Mouse (Mus musculus) right cerebral cortex, postnatal 36 days (tissue): ENCODE data around the gene Col4a2.

Source experiments
- DNase-seq, 2 experiments: peaks; one replicate each; pipeline ENCODE4 v3.0.0; 2022; ENCODE audit warnings: low spot score in 2 of 2, mixed read lengths in 1 of 2

Gene Col4a2

GRCm38 (mm10) chr8:11414304-11414703 is 101.7 kb downstream of the Col4a2 start:
- peak; percentile 70 to 87 for DNase-seq

GRCm38 (mm10) chr8:11415089-11415488 is 102.5 kb downstream of the Col4a2 start:
- DNase-seq, result no peak

GRCm38 (mm10) chr8:11417762-11418161 is 105.2 kb downstream of the Col4a2 start:
- peak in 1 of 2 experiments; percentile 47 for DNase-seq

GRCm38 (mm10) chr8:11419232-11419631 is 106.6 kb downstream of the Col4a2 start:
- peak; percentile 77 to 78 for DNase-seq

GRCm38 (mm10) chr8:11419645-11420044 is 107.0 kb downstream of the Col4a2 start:
- no peak for DNase-seq

GRCm38 (mm10) chr8:11421105-11421504 is 108.5 kb downstream of the Col4a2 start:
- DNase-seq, result no peak

- DNase-seq, result peak in 1 of 2 experiments; percentile 46
Measured at GRCm38 (mm10) chr8:11421968-11422367, 109.4 kb downstream of the Col4a2 start.

GRCm38 (mm10) chr8:11423091-11423490 is 110.5 kb downstream of the Col4a2 start:
- no peak for DNase-seq

GRCm38 (mm10) chr8:11430688-11431087 is 118.1 kb downstream of the Col4a2 start:
- DNase-seq, result no peak

- peak; percentile 60 to 75 for DNase-seq
Measured at GRCm38 (mm10) chr8:11437862-11438261, 125.3 kb downstream of the Col4a2 start.

- DNase-seq, result no peak
Measured at GRCm38 (mm10) chr8:11441291-11441690, 128.7 kb downstream of the Col4a2 start.

- no peak for DNase-seq
Measured at GRCm38 (mm10) chr8:11443611-11444010, 131.0 kb downstream of the Col4a2 start.

- DNase-seq, result no peak
Measured at GRCm38 (mm10) chr8:11444216-11444615, 131.6 kb downstream of the Col4a2 start.

- DNase-seq, result no peak
Measured at GRCm38 (mm10) chr8:11445790-11446189, 133.2 kb downstream of the Col4a2 start.

- no peak for DNase-seq
Measured at GRCm38 (mm10) chr8:11447910-11448570, 135.4 kb downstream of the Col4a2 start.

- no peak for DNase-seq
Measured at GRCm38 (mm10) chr8:11450184-11451113, 137.8 kb downstream of the Col4a2 start.

GRCm38 (mm10) chr8:11452152-11452551 is 139.5 kb downstream of the Col4a2 start:
- no peak for DNase-seq

- no peak for DNase-seq
Measured at GRCm38 (mm10) chr8:11452559-11452958, 140.0 kb downstream of the Col4a2 start.

GRCm38 (mm10) chr8:11452974-11453373 is 140.4 kb downstream of the Col4a2 start:
- no peak for DNase-seq

- DNase-seq, result no peak
Measured at GRCm38 (mm10) chr8:11454228-11454627, 141.6 kb downstream of the Col4a2 start.

GRCm38 (mm10) chr8:11457278-11457677 is 144.7 kb downstream of the Col4a2 start:
- DNase-seq, result no peak

GRCm38 (mm10) chr8:11457981-11458836 is 145.6 kb downstream of the Col4a2 start:
- no peak for DNase-seq
